Mouse (Mus musculus): ENCODE data around the gene Kxd1.

GRCm38 (mm10) chr8:70546412-70546811 lies 18.7 kb upstream of the Kxd1 start:
- no peak for TF ChIP-seq CTCF (conservative IDR thresholded peaks at IDR 0.05; ENCODE audit: low read length)
- TF ChIP-seq NANOG (IDR thresholded peaks at IDR 0.05; ENCODE audit: borderline replicate concordance, low read length): no peak
- TF ChIP-seq POU5F1 (IDR thresholded peaks at IDR 0.05; ENCODE audit: borderline replicate concordance, low read length): no peak
